Mouse (Mus musculus) mature B cell (primary cell): ENCODE measurements around the gene Vangl1.
"Not testable (repeated sequence)": the region's sequence is repeated elsewhere in the genome, so short reads cannot be mapped to it uniquely, and the experiment has no call there.

ENCODE experiments used
- in situ Hi-C: fragments of 300-500 bp; cut with MboI; formaldehyde crosslinking; loops from 2 replicates; pipeline ENCODE4 v1.14.3; 2019

The Vangl1 gene

DNA sequence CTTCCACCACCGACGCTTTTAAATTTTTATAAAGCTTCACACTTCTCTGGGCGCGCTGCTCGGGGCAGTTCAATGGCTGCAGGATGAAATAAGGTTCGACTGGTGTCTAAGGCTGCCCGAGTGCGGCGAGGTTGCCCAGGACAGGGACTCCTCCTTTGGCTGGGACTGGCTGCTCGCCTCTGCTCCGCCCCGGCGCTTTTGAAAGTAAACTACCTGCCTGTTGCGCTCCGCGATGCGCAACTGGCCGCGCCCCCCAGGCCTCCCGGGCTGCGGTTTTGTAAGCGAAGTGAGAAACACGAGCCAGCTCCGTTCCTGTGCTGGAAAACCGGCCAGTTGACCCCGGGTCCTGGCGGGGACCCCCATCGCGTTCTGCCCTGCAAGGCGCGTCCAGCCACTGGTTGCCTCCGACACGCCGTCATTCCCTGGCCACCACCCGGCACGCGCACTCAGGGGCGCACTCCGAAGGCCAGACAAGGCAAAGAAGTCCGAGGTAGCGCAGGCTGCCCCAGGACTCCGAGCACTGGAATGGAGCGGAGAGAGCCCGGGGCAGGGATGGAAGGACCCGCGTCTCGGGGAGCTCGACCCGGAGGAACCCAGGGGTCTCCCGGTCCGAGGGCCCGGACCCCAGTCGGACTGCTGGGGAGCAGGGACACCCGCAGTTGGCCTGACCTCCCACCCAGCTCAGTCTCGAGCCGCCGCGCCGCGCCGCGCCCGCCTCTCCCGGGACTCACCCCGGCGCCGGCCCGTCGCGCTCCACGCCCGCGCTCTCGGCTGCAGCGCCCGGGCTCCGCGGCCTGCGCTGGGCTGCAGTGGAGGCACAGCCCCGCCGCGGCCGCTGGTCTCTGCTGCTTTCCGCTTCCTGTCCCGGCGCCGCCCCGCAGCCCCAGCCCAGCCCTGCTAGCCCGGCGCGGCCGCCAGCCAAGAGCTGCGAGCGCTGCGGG is at the start of gene Vangl1:
Gene Vangl1 (minus strand): TSS at position 913 of the 941 bp plus-strand sequence.
- in situ Hi-C loops = no loop called here

DNA sequence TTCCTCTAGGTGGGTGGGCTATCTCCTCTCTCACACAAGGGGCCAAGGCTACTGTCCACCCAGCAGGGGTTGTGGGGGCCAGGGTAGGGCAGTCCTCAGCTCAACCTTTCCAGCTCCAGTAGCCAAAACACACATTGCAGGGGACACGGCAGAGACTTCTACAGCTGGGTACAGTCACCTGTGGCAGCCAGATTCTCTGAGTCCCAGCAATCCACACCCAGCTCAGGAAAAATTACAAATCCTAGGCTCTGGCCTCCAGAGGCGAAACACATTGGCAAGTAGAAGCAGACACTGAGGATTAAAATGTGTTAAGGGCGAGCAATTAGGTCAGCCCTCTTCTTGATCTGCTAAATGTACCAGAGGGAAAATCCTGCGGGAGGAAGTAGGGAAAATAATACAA is 49.1 kb upstream of the Vangl1 start:
- in situ Hi-C loops = no loop called here

DNA sequence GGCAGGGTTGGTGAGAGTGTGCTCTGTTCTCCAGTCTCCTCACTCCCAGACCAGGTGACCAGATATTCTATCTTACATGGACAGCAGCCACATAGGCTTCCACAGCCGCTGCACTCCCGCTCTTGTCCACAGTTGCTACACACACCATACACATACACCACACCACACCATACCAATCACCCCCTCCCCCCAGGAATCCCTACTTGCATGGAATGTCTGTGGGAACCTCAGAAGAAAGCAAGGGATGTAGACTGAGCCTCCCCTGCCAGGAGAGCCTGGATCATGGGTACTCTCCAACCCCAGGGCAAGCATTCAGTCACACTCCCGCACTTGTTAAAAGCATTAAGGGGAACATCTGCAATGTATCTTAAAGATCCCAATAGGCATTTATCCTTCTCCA is 48.4 kb upstream of the Vangl1 start:
- in situ Hi-C loops = no loop called here

DNA sequence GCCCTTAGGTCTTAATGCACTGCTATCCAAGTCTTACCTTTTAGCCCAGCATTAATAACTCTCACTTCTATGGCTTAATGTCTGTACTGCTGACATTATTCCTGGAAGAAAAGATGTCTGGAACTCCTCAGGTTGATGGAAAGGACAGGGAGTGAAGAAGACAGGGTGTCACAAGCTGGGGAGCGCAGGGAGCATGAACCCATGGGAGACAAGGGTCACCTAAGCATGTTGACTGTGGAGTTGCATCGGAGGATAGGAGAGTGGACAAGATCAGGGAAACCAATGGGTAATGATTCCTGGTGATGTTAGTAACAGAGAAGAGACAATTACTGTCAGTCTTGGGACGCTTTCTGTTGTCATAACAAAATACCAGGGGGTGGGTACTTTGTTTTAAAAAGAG is 46.4 kb upstream of the Vangl1 start:
- in situ Hi-C loops = no loop called here

DNA sequence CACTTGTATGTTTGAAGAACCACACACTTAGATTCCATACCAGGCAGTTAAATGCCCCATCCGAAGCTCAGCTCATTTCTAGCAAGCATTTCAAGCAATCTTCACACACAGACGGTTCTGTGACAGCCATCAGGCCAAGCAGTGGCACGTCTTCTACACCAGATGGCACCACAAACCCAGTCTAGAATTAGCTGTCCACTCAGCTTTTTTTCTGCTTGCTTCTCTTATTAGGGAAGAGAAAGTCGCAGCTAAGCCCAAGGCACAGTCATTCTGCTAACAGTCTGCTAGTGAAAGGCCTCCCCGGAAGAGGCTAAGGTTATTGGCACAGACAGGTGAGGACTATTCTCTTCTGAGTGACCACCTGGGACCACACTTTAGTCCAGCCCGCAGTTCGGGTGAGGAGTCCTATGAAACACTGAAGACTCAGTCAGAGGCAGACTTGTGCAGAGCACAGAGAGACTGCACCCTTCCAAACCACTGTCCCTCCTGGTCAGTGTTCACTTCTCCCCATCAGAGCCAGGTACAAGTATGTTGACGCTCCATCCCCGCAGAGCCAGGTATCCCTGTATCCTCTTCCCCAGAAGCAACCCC is 45.0 kb upstream of the Vangl1 start:
- in situ Hi-C loops = no loop called here

DNA sequence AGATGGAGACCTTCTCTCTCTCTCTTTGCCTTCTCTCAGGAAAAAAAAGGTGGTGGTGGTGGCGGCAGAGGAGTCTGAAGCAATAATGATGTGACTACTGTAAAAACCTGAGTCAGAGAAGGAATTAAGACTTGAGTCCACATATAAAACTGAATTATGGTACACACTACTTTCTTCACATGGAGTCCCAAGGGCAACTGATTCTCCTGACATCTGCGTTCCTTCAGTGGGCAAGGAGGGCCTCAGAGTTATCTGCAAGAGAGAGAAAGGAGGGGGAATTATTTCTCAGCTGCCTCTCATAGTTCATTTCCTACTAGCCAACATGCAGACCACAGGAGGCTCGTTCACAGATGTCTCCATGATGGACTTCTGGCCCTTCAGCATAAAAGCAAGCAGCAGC is 40.1 kb upstream of the Vangl1 start:
- in situ Hi-C loops = no loop called here

DNA sequence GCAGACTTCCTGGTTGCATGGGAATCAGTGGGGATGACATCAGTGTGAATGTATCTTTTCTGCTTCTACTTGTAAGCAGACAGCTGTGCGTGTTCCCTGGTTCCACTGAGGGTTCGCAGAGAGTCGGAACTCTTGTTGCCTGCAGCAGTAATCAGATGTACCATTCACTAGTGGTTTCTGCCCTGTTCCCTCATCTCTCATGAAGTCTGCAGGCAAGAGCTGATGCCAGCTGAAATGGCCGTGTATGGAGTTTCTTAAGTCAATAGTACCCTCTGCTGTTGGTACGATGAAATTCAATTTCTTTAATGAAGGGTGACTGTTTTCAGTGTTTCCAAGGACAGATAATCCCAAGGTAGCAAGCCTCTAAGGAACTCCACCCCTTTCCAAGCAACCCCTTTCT is 38.4 kb upstream of the Vangl1 start:
- in situ Hi-C loops = no loop called here

DNA sequence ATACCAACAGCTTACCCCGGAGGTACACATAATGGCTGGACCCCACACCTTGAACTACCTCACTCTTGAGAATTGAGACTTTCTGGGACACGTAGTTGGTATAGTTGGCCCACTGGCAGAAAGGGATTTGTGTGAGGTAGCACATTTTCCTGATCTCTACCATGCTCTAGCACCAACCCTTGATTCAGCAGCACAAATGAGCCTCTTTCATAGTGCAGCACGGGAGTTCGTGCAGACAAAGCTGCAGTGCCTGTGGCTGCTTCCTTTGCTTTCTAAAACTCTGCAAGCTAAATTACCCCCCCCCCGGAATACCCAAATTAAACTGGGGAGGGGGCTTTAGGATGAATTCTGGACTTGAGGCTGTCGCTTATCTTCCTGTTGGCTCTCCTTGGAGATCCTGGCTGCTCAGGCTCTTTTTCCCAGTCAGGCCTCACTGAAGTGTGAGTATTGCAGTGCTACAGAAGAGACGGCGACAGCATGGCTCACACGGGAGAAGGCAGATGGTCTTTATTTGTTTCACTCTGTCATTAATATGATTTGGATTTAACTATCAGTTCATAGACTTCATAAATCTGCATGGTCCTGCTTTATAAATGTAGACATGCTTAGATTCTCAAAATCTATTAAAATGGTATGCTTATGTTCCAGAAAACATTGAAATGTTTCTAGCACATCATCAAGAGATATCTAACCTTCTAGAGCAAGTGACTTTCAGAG is 27.1 kb upstream of the Vangl1 start:
- in situ Hi-C loops = no loop called here

DNA sequence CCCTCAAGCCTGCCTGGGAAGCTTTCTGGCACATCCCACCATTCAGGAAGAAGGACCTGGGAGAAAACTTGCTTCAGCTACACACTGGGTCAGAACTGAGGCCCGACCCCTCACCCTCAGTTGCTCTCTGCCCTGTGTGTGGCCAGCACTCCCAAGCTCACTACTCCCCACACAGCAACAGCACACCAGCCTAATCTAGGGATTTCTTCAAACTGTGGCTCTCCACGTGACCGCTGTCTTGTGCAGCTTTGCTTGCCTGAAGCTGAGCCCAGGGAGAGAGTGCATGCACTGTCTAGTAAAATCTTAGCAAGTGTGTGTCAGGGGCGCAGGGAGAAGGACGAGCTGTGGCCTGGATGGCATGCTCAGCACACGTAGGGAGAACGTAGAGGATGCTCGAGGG is 18.3 kb upstream of the Vangl1 start:
- in situ Hi-C loops = no loop called here

DNA sequence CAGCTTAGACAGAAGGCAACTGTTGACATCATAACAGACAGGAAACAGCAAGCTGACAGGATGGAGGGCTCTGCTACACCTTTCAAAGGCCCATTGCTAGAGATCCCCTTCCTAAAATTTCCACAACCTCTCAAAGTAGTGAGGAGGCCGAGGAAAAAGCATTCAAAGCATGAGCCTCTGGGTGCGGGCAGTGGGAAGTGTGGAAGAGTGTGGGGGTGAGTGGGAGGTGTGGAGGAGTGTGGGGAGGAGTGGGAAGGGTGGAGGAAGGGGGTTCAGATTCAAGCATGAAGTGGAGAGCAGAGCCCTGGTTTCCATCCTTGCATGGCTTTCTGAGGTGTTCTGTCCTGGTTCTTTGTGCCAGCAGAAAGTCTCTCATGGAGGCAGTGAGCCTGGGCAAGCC is 13.8 kb upstream of the Vangl1 start:
- in situ Hi-C loops = no loop called here

DNA sequence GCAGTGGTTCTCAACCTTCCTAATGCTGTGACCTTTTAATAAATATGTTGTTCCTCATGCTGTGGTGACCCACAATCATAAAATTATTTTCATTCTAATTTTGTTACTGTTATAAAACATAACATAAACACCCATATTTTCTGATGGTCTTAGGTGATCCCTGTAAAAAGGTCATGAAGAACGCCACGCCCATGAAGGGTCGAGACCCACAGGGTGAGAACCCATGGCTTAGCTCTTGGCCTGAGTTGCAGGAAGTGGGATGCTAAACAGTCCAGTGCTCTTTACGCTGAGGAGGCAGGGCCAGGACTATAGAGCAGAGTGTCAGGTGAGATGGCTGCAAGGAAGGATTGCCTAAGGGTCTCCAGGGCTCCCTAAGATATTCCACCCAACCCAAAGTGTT is 10.2 kb upstream of the Vangl1 start:
- in situ Hi-C loops = no loop called here

DNA sequence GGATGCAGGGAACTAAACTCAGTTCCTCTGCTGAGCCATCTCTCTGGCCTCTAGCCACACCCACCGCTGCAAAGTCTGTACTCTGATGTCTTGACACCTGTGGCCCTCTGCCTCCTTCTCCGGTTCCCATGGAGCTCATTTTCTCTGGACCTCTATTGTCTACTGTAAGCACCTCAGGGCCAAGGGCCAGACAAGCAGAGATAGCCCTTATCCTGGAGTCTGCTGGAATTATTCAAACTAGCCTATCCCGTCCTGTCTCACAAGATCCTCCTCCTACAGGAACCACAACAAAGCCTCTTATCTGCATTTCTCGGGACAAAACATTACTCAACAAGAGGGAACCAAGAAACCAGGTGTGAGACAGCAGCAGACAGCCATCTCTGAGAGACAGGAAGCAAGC is 9.8 kb upstream of the Vangl1 start:
- in situ Hi-C loops = no loop called here

DNA sequence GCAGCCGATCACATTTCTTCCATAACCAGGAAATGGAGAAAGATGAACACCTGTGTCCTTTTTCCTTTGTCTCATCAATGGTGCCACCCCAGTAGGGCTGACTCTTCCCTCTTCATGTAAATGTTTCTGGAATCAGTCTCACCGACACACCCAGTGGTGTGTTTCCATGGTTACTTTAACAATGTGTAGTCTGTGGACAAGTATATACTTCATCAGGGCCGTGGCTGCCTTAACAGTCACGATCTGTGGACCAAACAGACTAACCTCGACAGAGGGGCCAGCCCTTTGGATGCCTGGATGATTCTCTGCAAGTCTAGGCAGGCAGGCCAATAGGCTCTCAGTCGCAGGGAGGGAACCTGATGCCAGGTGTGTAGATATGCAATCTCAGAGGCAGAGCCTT is 8.4 kb upstream of the Vangl1 start:
- in situ Hi-C loops = no loop called here

DNA sequence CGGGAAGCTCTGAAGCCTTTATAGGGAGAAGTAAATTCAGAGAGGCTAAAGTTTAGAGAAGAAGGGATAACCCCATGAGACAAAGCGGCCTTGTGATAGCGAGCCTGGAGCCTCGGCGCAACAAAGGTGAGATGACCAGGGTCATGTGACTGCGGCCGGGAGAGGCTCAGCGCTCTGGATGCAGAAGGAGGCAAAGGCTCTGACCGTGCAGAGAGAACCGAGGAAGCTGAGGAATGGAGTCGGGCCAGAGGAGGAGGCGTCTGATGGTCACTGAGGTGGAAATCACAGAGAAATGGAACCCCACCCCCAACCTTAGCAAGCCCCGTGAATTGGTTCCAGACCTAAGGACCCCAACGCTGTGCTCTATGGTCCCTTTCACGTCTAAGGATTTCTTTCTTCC is 7.8 kb upstream of the Vangl1 start:
- in situ Hi-C loops = no loop called here

DNA sequence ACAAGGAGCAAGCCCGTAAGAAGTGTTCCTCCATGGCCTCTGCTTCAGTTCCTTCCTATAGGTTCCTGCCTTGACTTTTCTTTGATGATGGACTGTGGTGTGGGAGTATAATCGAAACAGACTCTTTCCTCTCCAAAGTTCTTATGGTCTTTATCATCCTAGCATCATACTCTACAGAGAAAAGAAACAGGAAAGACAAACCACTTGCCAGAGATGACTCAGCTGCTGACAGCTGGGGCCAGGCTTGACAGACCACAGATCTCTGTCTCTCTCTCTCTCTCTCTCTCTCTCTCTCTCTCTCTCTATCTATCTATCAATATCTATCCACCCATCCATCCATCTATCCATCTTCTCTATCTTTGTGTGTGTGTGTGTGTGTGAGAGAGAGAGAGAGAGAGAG is 6.8 kb upstream of the Vangl1 start:
- in situ Hi-C loops = no loop called here

DNA sequence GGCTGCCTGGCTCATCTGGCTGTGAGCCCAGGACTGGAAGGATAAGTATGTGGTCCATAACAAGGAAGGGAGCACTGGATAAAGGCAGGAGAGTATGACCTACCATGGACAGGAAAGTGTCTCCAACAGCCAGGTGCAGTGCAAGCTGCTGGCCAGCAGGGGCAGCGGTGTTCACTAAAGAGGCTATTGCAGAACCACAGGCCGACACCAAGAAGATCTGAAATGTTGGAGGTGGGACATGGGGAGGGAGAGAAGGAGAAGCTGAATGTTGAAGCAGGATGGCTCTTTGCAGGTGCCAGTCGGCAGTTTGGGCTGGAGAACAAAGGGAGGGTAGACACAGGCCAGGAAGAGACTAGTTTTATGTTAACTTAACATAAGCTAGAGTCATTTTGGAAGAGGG is 6.3 kb upstream of the Vangl1 start:
- in situ Hi-C loops = no loop called here

DNA sequence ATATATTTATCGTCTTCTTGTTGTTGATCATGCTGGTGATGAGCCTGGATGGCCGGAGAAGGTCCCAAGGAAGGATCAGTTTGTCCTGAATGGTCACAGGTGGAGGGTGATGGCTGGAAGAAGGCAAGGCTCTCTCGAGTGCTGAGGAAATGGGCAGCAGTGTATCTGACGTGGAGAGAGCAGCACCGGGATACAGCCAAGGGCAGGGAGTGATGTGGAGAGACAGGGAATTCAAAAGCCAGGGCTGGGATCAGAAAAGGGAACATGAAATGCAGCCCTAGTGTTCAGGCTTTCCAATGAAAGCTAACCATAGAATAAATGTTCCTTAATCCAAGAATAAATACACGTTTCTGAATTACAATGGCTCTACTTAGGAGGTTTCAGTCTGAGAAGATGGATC is 4.4 kb upstream of the Vangl1 start:
- in situ Hi-C loops = no loop called here

DNA sequence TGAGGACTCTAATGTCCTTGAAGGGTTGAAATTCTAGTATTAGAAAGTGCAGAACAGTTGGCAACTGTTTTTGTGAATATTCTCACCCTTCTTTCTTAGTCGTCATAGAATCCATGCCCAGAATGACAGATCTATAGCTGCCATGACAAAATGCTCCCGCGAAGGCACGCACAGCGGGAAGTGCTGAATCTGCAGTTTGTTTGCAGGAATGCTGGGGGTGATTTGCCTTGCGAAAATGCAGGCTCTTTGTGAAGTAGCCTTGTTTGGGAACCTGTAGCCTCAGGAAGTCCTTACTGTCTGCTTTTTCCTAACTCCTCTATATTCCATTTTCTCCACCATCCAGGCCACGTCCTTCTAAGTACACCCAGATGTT is 951 bp upstream of the Vangl1 start:
- in situ Hi-C loops = no loop called here

DNA sequence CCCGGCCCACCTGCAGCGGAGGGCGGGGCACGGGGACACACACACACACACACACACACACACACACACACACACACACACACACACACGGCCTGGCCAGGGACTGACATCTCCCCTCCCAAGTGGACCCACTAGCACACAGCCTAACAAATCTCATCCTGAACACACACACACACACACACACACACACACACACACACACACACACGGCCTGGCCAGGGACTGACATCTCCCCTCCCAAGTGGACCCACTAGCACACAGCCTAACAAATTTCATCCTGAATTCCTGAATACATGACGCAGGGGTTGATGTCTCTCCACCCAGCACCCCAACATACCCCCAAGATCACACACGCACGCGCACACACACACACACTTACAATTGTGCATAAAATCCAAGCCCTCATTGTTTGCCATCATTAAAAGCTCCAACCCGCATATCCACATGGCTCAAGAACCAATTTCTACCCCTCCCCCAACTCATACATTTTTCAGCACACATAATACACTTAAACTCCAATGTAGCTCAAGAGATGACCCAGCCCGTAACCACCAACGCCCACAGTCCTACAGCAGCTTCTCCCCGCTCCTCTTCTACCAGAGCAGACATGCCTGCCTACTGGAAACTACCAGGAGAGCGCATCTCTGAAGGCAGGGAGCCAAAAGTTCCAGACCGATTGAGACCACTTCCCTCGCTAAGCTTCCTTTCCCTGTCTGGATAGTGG is 403 bp upstream of the Vangl1 start:
- in situ Hi-C loops = not testable (repeated sequence)

DNA sequence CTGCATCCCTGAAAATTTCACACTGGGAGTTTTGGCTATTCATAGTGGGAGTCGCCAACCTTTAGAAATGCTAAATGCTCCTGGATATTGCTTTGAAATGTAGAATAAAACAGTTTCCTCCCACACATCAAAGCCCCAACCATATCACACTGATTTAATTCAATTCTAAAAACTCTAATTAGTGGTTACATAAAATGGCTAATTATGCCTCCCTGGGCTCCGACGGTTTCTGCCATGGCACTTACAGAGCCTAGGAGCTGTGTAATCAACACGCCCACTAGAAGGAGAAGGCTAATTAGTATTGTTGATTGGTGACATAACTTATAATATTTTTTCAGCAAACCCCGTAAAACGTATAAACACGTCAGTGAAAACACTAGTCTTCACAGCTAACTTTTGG is 1.4 kb downstream of the Vangl1 start:
- in situ Hi-C loops = no loop called here

DNA sequence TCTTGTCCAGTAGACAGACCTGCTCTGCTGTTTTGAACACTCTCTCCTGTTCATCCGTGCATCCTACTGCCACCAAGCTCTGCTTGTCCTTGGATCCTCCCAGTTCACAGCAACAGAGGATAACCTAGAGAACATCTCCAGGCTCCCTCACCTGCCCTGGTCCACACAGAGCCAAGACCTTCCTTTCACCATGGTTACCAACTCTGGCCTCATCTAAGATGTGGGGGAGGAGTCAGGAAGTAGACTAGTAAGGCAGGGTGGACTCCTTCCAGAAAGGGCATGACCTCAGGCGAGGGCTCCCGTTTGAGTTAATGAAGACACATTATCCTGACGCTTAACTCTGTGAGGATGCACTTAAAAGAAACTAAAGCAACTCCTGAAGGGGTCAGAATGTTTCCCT is 4.5 kb downstream of the Vangl1 start:
- in situ Hi-C loops = no loop called here

DNA sequence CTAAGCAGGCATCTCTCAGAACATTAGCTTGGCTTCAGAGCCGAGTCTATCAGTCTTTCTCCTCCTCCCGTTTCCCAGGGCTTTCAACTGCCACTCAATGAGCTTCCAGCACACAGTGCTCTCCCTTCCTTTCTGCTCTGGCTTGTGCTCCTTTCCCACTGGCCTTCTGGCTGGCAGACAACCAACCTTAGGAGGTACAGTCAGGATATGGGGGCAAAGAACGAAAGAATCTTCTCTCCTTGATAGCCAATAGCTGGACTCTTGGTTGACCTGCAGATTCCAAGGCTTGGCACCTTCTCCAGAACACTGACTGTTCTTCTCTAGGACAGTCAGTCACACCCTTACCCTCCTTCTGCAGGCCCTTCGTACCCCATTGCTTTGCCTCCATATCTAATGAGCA is 5.3 kb downstream of the Vangl1 start:
- in situ Hi-C loops = no loop called here
